8 mouse cellular contexts compared by ENCODE assay signal in genomic region chr7:128739116-128739461, GRCm38 (mm10). TPM values are rescaled to one million over a fixed set of nuclear protein-coding genes. Genes with fewer than 3 reads are reported as not detected.
DNase-seq lines count a peak whose midpoint lies in the region; ATAC-seq and TF ChIP-seq lines count a peak whose summit lies in the region.

No protein-coding gene starts in this region.

- peak overlapping the region; percentile 89 for H3K4me2 ChIP-seq in kidney, embryonic 16.5 days (replicated peaks; ENCODE audit: low read depth, low read length)

- H3K9ac ChIP-seq in kidney, embryonic 16.5 days (replicated peaks; ENCODE audit: low read length), result peak overlapping the region; percentile 99

- ATAC-seq in kidney, embryonic 16.5 days (ENCODE audit: low FRiP score, low TSS enrichment), result no peak
- ATAC-seq in inflammation-experienced regulatory T-cells, adult 6 months, result peak; percentile 20
- no peak for ATAC-seq in megakaryocyte progenitor cell, adult 5-6 weeks (replicated peaks; ENCODE audit: poor library complexity)

- under 1% methylated on average over 15 of the region's 15 CpGs for WGBS in kidney, embryonic 16.5 days

- TF ChIP-seq POLR2A in cortical plate, adult 2 months (IDR thresholded peaks at IDR 0.05; ENCODE audit: extremely low read depth, insufficient read depth, low read length), result no peak

- no peak for TF ChIP-seq CTCF in cortical plate, adult 2 months (IDR thresholded peaks at IDR 0.05; ENCODE audit: extremely low read depth, insufficient read depth, low read length)

- H3K27me3 ChIP-seq in kidney, embryonic 16.5 days (ENCODE audit: insufficient read depth, low read length), result no peaks in the 10 kb centered on the region

- no peak for DNase-seq in kidney, adult 9 months
- DNase-seq in neural tube, embryonic 10.5 days (ENCODE audit: extremely low spot score, low spot score), result peak; percentile 29
- no peak for DNase-seq in left cerebral cortex, adult 8-10 months (ENCODE audit: low spot score in 2 of 2)
- DNase-seq in adrenal gland, postnatal 14 days, result no peak

- H3K9me3 ChIP-seq in kidney, embryonic 16.5 days (ENCODE audit: low read length), result 0 out of 2 replicates have a peak, but pooled peaks cover 5% of the 10 kb centered on the region

- peaks cover 10% of the 10 kb centered on the region; the same call in 1 of the 2 replicates for H3K36me3 ChIP-seq in kidney, embryonic 16.5 days (ENCODE audit: insufficient read depth, low read length)

- H3K4me1 ChIP-seq in kidney, embryonic 16.5 days (ENCODE audit: insufficient read depth, low read length), result peaks cover 16% of the 10 kb centered on the region
- peaks cover 4% of the 10 kb centered on the region; the same call in 1 of the 2 replicates for H3K4me1 ChIP-seq in cortical plate, adult 2 months (ENCODE audit: control insufficient read depth, insufficient read depth, low read length)

- no peak overlapping the region for H3K27ac ChIP-seq in kidney, embryonic 16.5 days (ENCODE audit: low read length)
- H3K27ac ChIP-seq in cortical plate, adult 2 months (ENCODE audit: insufficient read depth, low read length), result no peak overlapping the region

- peak overlapping the region; percentile 99 for H3K4me3 ChIP-seq in kidney, embryonic 16.5 days (ENCODE audit: low read length)
- peak overlapping the region; percentile 67 for H3K4me3 ChIP-seq in cortical plate, adult 2 months (ENCODE audit: insufficient read depth, low read length)

RNA-seq across cellular contexts. Expression of gene Mcmbp, which starts 1.2 kb away (rescaled TPM):
- polyA plus RNA-seq in kidney, embryonic 16.5 days (2015; fragmentation: Nextera tagmentation; extraction: Ambion mirVana), result 54.8 and 61.2 TPM in 2 replicates
- 14.2 and 15.6 TPM in 2 replicates for polyA plus RNA-seq in cortical plate, adult 2 months (2012; rRNA removed)
- 10 to 100 TPM; 62.1 to 92.0 (median 65.6) TPM for polyA plus RNA-seq in inflammation-experienced regulatory T-cells, adult 6 months (2017; shearing (Covaris generic))
- total RNA-seq in megakaryocyte progenitor cell, adult 5-6 weeks (2015), result 99.5 and 102 TPM in 2 replicates
- 70.9 and 71.7 TPM in 2 replicates for total RNA-seq in megakaryocyte progenitor cell, adult 5-6 weeks (2017)
- total RNA-seq in left cerebral cortex, adult 8-10 months (2022), result 10 to 100 TPM; 24.4 to 26.8 (median 25.6) TPM
- total RNA-seq in adrenal gland, postnatal 14 days (2021), result 41.9 and 42.2 TPM in 2 replicates

RNA-seq across cellular contexts. Expression of gene Sec23ip, which starts 5.7 kb away (rescaled TPM):
- polyA plus RNA-seq in kidney, embryonic 16.5 days (2015; fragmentation: Nextera tagmentation; extraction: Ambion mirVana), result 39.2 TPM in 2 replicates
- polyA plus RNA-seq in cortical plate, adult 2 months (2012; rRNA removed), result 18.2 and 18.4 TPM in 2 replicates
- polyA plus RNA-seq in inflammation-experienced regulatory T-cells, adult 6 months (2017; shearing (Covaris generic)), result 10 to 100 TPM; 27.1 to 41.8 (median 35.0) TPM
- 36.5 and 38.7 TPM in 2 replicates for total RNA-seq in megakaryocyte progenitor cell, adult 5-6 weeks (2015)
- total RNA-seq in megakaryocyte progenitor cell, adult 5-6 weeks (2017), result 48.2 and 54.3 TPM in 2 replicates
- total RNA-seq in left cerebral cortex, adult 8-10 months (2022), result 10 to 100 TPM; 34.3 to 41.5 (median 34.8) TPM
- 38.2 and 40.8 TPM in 2 replicates for total RNA-seq in adrenal gland, postnatal 14 days (2021)
